Mouse (Mus musculus) lung, embryonic 14.5 days (tissue): ENCODE data around the gene Ccnd3. TPM values are rescaled to one million over a fixed set of nuclear protein-coding genes. Genes with fewer than 3 reads are reported as not detected.
A peak's percentile ranks its signal among the peaks of the same experiment; 100 is the strongest.

Source experiments
- ATAC-seq: fragments of 200-750 bp; cut with Nextera tagmentation; 2 replicates; pipeline ENCODE4 v1.8.0; 2017; ENCODE audit warnings: mild to moderate bottlenecking, moderate TSS enrichment, moderate library complexity; ENCODE audit not compliant: insufficient read depth
- DNase-seq: peaks from one replicate; pipeline ENCODE4 v3.0.0-alpha.2; 2015
- H3K27ac ChIP-seq: fragments of 300-500 bp; sonication (generic); 2 replicates; pipeline ENCODE4 v1.5.1; 2014; ENCODE audit warnings: low read depth, mild to moderate bottlenecking, moderate library complexity
- H3K27me3 ChIP-seq: fragments of 300-500 bp; sonication (generic); 2 replicates; pipeline ENCODE4 v1.6.1; 2014; ENCODE audit warnings: low read length, control low read depth; ENCODE audit not compliant: insufficient read depth
- H3K36me3 ChIP-seq: fragments of 300-500 bp; sonication (generic); 2 replicates; pipeline ENCODE4 v1.6.1; 2014; ENCODE audit warnings: control low read depth; ENCODE audit not compliant: insufficient read depth
- H3K4me1 ChIP-seq: fragments of 300-500 bp; sonication (generic); 2 replicates; pipeline ENCODE4 v1.6.1; 2014; ENCODE audit warnings: antibody characterized with exemption, control low read depth; ENCODE audit not compliant: insufficient read depth
- H3K4me2 ChIP-seq: fragments of 300-500 bp; sonication (generic); 2 replicates; pipeline ENCODE4 v1.6.1; 2014; ENCODE audit warnings: mild to moderate bottlenecking
- H3K4me3 ChIP-seq: fragments of 300-500 bp; sonication (generic); 2 replicates; pipeline ENCODE4 v1.5.1; 2014; ENCODE audit warnings: low read depth, low read length
- H3K9ac ChIP-seq: fragments of 300-500 bp; sonication (generic); 2 replicates; pipeline ENCODE4 v1.6.1; 2014
- H3K9me3 ChIP-seq: fragments of 300-500 bp; sonication (generic); 2 replicates; pipeline ENCODE4 v1.6.1; 2016; ENCODE audit warnings: low read depth, low read length, control low read depth
- CTCF ChIP-seq: IDR thresholded peaks from 2 replicates; pipeline ENCODE4 v1.5.1; 2016; ENCODE audit warnings: antibody characterized with exemption, low read depth
- WGBS: fragments of 180-500 bp; shearing (Covaris S2); extraction: QIAGEN DNeasy Blood & Tissue Kit; methylation state at CpG from one replicate; pipeline ENCODE4 v1.1.7; 2014; 5-methylcytosine and 5-hydroxymethylcytosine counted together
- polyA plus RNA-seq: library from polyadenylated mRNA; unstranded; fragments of >200 nt; fragmentation: Nextera tagmentation; extraction: Ambion mirVana; gene quantifications from 2 replicates; pipeline ENCODE4 v1.2.1, GENCODE M21; 2014

Ccnd3 gene
- polyA plus RNA-seq, 1 experiment from 2014 or later = 308 TPM

GRCm38 (mm10) chr17:47464248-47464965 lies 40.4 kb upstream of the Ccnd3 start:
- Histone ChIP-seq H3K27ac (no peak overlapping the region), H3K9me3 (no peaks in the 10 kb centered on the region), H3K36me3 (no peaks in the 10 kb centered on the region; the same call in 1 of the 2 replicates), H3K9ac (no peak overlapping the region), H3K4me3 (no peak overlapping the region), H3K4me2 (no peak overlapping the region), H3K27me3 (peaks cover 28% of the 10 kb centered on the region), H3K4me1 (peaks cover 14% of the 10 kb centered on the region)
- no peak for TF ChIP-seq CTCF
- no peak for DNase-seq
- ATAC-seq = no peak
- WGBS = 35% methylated on average over 12 of the region's 12 CpGs

- H3K4me2 ChIP-seq = no peak overlapping the region
- no peak for TF ChIP-seq CTCF
- peaks cover 14% of the 10 kb centered on the region for H3K4me1 ChIP-seq
- ATAC-seq = no peak
- H3K27me3 ChIP-seq = peaks cover 28% of the 10 kb centered on the region
- DNase-seq = no peak
- 65% methylated on average over 11 of the region's 11 CpGs for WGBS
- H3K4me3 ChIP-seq = no peak overlapping the region
- no peaks in the 10 kb centered on the region; the same call in 1 of the 2 replicates for H3K36me3 ChIP-seq
- H3K9ac ChIP-seq = no peak overlapping the region
- H3K27ac ChIP-seq = no peak overlapping the region
- no peaks in the 10 kb centered on the region for H3K9me3 ChIP-seq
Observed at GRCm38 (mm10) chr17:47465016-47465415, 39.8 kb upstream of the Ccnd3 start.

- Histone ChIP-seq H3K27ac (no peak overlapping the region), H3K9ac (no peak overlapping the region), H3K4me3 (no peak overlapping the region), H3K4me2 (no peak overlapping the region), H3K36me3 (peaks cover 4% of the 10 kb centered on the region; the same call in 1 of the 2 replicates), H3K9me3 (no peaks in the 10 kb centered on the region), H3K27me3 (peaks cover 28% of the 10 kb centered on the region), H3K4me1 (peaks cover 17% of the 10 kb centered on the region)
- 28% methylated on average over 9 of the region's 9 CpGs for WGBS
- TF ChIP-seq CTCF = no peak
- no peak for ATAC-seq
- no peak for DNase-seq
Observed at GRCm38 (mm10) chr17:47466284-47466683, 38.6 kb upstream of the Ccnd3 start.

GRCm38 (mm10) chr17:47467659-47468058 lies 37.2 kb upstream of the Ccnd3 start:
- Histone ChIP-seq H3K36me3 (peaks cover 4% of the 10 kb centered on the region; the same call in 1 of the 2 replicates), H3K4me3 (no peak overlapping the region), H3K4me1 (0 out of 2 replicates have a peak, but pooled peaks cover 9% of the 10 kb centered on the region), H3K27ac (no peak overlapping the region), H3K4me2 (no peak overlapping the region), H3K27me3 (peaks cover 28% of the 10 kb centered on the region), H3K9ac (no peak overlapping the region), H3K9me3 (no peaks in the 10 kb centered on the region)
- no peak for DNase-seq
- WGBS = 64% methylated on average over 11 of the region's 11 CpGs
- ATAC-seq = no peak
- no peak for TF ChIP-seq CTCF

GRCm38 (mm10) chr17:47468063-47468462 lies 36.8 kb upstream of the Ccnd3 start:
- TF ChIP-seq CTCF = no peak
- no peak overlapping the region for H3K27ac ChIP-seq
- H3K4me1 ChIP-seq = 0 out of 2 replicates have a peak, but pooled peaks cover 8% of the 10 kb centered on the region
- no peak for ATAC-seq
- H3K4me2 ChIP-seq = peak overlapping the region; percentile 51
- no peaks in the 10 kb centered on the region for H3K9me3 ChIP-seq
- peaks cover 28% of the 10 kb centered on the region for H3K27me3 ChIP-seq
- WGBS = 21% methylated on average over 14 of the region's 14 CpGs
- no peak for DNase-seq
- H3K36me3 ChIP-seq = peaks cover 4% of the 10 kb centered on the region; the same call in 1 of the 2 replicates
- H3K9ac ChIP-seq = peak overlapping the region; percentile 13; the same call in 1 of the 2 replicates
- peak overlapping the region; percentile 24 for H3K4me3 ChIP-seq

GRCm38 (mm10) chr17:47468466-47468865 lies 36.4 kb upstream of the Ccnd3 start:
- no peak overlapping the region for H3K27ac ChIP-seq
- peaks cover 28% of the 10 kb centered on the region for H3K27me3 ChIP-seq
- H3K9ac ChIP-seq = peak overlapping the region; percentile 13
- 0 out of 2 replicates have a peak, but pooled peaks cover 4% of the 10 kb centered on the region for H3K4me1 ChIP-seq
- no peak; the same call in 1 of the 2 replicates for TF ChIP-seq CTCF
- DNase-seq = no peak
- no peak for ATAC-seq
- H3K9me3 ChIP-seq = no peaks in the 10 kb centered on the region
- H3K4me3 ChIP-seq = peak overlapping the region; percentile 24
- H3K4me2 ChIP-seq = peak overlapping the region; percentile 51
- WGBS = 17% methylated on average over 34 of the region's 34 CpGs
- H3K36me3 ChIP-seq = peaks cover 4% of the 10 kb centered on the region; the same call in 1 of the 2 replicates

- WGBS = 91% methylated on average over 4 of the region's 4 CpGs
- no peak for TF ChIP-seq CTCF
- Histone ChIP-seq H3K9ac (no peak overlapping the region), H3K9me3 (no peaks in the 10 kb centered on the region), H3K4me2 (no peak overlapping the region), H3K27me3 (peaks cover 23% of the 10 kb centered on the region), H3K4me1 (0 out of 2 replicates have a peak, but pooled peaks cover 2% of the 10 kb centered on the region), H3K36me3 (peaks cover 4% of the 10 kb centered on the region; the same call in 1 of the 2 replicates), H3K27ac (no peak overlapping the region), H3K4me3 (no peak overlapping the region)
- ATAC-seq (no peak), DNase-seq (no peak)
Observed at GRCm38 (mm10) chr17:47469642-47470041, 35.2 kb upstream of the Ccnd3 start.
